Mouse (Mus musculus) right cerebral cortex, adult 18-20 months (tissue): ENCODE results near the gene Ttc27.
"Not testable (repeated sequence)": the region's sequence is repeated elsewhere in the genome, so short reads cannot be mapped to it uniquely, and the experiment has no call there.

Experiments used
- DNase-seq: peaks from one replicate; pipeline ENCODE4 v3.0.0; 2022; ENCODE audit warnings: mixed read lengths

The Ttc27 gene

GRCm38 (mm10) chr17:74717618-74718151, at the start of gene Ttc27:
Ttc27 (plus strand) TSS chr17:74717732.
- DNase-seq = peak; percentile 98

DNA sequence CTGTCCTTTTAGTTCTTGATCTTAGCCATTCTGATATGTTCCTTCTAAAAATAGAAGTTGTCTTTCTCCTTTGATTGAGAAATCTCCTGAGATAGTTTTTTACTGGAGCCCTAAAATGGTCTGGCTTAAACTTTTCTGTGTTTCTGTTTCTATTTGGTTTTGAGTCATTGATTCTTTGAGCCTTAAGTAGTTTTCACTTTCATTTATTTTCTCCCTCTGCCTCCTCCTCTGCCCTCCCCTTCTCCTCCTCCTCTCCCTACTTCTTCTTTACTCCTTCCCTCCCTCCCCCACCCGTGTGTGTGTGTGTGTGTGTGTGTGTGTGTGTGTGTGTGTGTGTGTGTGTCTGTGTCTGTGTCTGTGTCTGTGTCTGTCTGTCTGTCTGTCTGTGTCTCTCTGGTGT, 49.5 kb upstream of the Ttc27 start:
- DNase-seq = no peak

GRCm38 (mm10) chr17:74670031-74670430, 47.5 kb upstream of the Ttc27 start:
- DNase-seq = no peak

DNA sequence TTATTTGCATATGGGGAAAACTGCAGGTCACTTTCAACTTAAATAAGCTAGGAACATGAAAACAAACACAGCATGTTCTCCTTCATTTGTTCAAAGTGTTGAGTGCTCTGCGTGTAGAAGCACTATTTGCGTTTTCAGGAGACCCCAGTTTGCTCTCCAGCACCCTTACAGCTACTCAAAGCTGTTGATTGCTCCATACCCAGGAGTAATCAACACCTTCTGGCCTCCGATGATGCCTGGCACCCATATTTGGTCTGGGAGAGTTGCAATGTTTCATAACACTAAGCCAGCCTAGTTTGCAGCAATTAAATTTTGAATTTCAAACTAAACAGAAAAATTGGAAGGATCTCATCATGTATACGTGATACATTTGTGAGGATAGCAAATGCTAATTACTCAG, 45.1 kb upstream of the Ttc27 start:
- DNase-seq = no peak

GRCm38 (mm10) chr17:74673251-74673650, 44.3 kb upstream of the Ttc27 start:
- DNase-seq = no peak

GRCm38 (mm10) chr17:74678061-74678460, 39.5 kb upstream of the Ttc27 start:
- DNase-seq = no peak

DNA sequence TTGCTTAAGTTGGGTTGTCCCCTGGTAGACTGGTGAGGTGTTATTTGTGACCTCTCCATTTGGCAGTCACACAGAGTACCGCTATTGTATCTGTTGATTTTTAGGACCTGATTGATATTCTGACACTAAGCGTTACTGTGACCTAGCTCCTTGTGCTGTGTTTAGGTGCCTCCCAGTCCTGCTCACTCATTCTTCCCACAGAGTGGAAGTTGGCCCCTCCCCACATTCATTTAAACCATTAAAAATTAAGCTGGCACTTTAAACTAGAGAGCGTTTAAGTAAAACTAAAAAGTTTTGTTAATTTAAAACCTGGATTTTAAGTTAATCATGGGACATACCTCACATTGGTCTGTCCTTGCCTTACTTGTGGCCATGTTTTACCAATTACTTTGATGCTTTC, 32.6 kb upstream of the Ttc27 start:
- no peak for DNase-seq

DNA sequence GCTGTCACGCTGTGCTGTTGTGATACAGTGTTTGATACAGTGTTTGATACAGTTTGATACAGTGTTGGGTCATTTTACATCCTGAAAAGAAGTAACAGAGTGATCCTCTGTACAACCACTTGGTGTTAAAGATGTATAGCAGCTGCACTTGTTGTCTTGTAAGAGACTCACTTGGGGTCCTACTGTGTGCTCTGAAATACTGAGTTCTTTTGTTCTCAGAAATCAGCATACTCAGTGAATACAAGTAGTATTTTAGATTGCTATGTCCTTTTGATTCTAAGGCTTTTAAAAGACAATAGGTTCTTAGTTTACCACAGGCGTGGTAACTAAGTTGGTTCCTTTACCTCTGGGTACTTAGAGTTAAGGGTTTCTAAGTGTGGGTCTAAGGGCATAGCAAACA, 29.0 kb upstream of the Ttc27 start:
- DNase-seq = no peak

- DNase-seq = no peak
Observed at GRCm38 (mm10) chr17:74689406-74689805, 28.1 kb upstream of the Ttc27 start.

GRCm38 (mm10) chr17:74701661-74702060, 15.9 kb upstream of the Ttc27 start:
- not testable (repeated sequence) for DNase-seq

GRCm38 (mm10) chr17:74705480-74705879, 12.1 kb upstream of the Ttc27 start:
- no peak for DNase-seq

GRCm38 (mm10) chr17:74706593-74706992, 10.9 kb upstream of the Ttc27 start:
- no peak for DNase-seq

DNA sequence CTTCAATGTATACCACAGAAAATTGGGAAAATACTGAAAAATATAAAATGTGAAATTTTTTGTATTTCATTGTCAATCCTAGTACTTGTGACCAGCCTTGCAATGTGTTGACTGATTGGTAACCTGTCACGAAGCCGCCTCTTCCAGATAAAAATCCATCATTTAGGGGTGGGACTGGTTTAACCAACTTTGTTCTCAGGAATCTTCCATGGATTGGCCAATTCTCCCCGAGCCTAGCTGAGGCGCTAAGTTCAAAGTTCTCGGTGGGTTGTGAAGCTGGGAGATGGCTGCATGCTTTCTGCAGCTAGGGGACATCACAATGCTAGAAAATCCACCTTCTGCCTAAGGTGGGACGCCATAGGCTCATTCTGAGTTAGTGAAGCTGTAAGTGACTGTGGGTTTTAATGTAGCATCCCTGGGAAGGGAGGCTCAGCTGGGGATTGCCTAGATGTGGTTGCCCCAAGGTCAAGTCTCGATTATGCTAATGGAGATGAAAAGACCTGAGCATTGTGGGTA, 9.8 kb upstream of the Ttc27 start:
- no peak for DNase-seq

GRCm38 (mm10) chr17:74710731-74711130, 6.8 kb upstream of the Ttc27 start:
- no peak for DNase-seq

DNA sequence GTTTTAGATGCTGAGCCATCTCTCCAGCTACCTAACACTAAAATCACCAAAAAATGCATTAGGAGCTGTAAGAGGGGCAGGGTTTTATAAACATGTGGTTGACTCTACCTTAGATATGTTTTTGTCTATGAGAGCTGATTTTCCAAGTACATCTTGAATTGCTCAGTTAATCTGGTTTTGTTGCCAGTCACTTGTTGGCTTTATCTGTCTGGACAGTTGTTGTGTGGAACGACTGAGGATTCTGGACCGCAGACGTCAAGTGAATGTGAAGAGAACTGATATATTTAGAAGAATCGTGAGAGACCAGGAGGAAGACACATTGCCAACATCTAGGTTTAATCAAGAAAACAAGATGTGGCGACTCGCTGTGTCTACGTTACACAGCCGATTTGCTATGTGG, 5.9 kb upstream of the Ttc27 start:
- DNase-seq = no peak

DNA sequence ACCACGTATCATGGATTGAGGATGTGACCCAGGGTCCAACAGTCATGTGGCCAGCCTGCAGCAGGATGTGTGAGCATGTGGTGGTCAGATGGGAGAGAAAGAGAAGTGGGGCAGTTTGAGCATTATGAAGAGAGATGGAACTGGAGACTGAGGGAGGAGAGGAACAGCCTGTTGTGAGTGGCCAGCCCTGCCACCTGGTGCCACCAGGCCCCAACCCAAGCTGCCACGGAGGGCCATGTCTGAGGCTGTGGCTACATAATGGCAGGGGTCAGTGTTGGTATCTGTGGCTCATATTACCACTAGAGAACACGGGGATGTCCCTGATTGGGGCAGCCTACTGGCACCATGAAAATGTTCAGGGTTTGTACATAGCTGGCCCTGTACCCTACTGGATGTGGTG, 2.4 kb upstream of the Ttc27 start:
- DNase-seq = no peak

DNA sequence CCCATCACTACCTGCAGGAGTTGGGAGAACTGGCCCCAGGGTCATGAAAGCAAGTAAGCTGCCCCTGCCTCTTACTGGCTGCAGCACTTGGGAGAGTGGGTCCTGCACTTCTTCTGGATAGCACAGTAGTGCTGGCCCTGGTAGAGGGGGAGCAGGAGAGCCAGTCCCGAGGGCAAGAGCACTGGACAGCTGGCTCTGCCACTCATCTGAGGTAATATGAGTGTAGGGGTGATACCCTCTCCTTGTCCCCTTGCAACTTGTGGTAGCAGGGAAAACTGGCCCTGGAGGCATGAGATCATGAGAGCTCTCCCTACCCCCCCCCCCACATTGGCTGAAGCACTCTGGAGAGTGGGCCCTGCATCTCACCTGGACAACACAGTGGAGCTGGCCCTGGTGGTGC, 1.8 kb upstream of the Ttc27 start:
- no peak for DNase-seq

- DNase-seq = no peak
Observed at GRCm38 (mm10) chr17:74716643-74717042, 889 bp upstream of the Ttc27 start.

- DNase-seq = no peak
Observed at GRCm38 (mm10) chr17:74717091-74717617, 378 bp upstream of the Ttc27 start.

GRCm38 (mm10) chr17:74732872-74733271, 15.3 kb downstream of the Ttc27 start:
- DNase-seq = no peak

GRCm38 (mm10) chr17:74735392-74735791, 17.9 kb downstream of the Ttc27 start:
- DNase-seq = no peak

- DNase-seq = no peak
Observed at GRCm38 (mm10) chr17:74749659-74750058, 32.1 kb downstream of the Ttc27 start.

DNA sequence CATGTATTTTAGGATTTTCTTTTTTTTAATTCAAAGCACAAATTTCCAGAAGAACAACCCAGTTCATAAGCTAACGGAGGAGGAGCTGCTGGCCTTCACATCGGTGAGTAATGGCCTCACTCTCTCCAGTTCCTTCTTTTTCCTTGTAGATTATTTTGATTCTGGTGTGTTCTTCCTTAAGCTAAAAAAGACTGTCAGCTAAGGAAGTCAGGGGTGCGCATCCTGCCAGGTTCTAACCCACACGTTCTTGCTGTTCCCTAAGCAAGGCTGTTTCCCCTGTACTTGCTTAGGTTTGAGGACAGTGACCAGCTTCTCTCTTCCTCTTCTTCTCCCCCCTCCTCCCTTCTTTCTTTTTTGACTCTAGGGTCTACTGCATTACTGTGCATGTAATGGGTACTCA, 33.5 kb downstream of the Ttc27 start:
- DNase-seq = peak; percentile 25

DNA sequence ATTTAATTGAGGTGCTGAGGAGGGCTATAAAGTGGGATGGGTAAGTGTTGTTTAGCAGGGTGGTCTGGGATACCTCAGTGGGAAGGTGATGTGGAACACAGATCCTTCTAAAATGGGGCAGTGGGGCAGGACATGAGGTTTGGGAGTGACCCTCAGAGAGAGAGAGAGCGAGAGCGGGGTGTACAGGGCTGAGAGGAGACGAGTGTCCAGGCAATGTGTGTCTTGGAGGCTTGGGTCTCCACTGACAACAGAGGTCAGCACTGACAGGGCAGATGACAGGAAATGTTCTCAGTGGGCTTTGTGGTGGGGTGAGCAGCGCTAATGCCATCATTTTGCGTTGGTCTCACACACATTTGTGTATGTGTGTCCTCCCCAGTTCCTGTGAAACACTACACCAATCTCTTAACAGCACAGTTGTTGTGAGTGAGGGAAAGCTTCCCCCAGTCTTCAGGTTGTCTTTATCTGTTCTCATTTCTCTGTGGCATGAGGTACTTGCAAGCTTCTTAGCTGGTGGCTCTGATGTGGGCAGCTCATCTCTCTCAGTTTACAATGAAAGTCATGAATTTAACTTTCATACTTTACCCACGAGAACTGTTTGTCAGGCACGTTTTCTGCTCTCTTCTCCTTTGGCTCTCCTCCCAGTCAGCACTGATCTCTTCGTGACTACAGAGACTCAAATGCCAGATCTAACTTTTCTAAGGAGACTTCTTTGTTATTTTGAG, 35.5 kb downstream of the Ttc27 start:
- DNase-seq = peak; percentile 22
